Mouse (Mus musculus) kidney, adult 2 months (tissue): Measurements from ENCODE around the gene Hspa4.

Experiments used
- CTCF ChIP-seq: fragments of 200-500 bp; conservative IDR thresholded peaks from 2 replicates; pipeline ENCODE4 v1.5.1; 2011; ENCODE audit warnings: low read depth, mild to moderate bottlenecking, control low read depth, low read length, moderate library complexity, mixed read lengths; ENCODE audit not compliant: insufficient read depth, insufficient read length
- POLR2A ChIP-seq: fragments of 200-500 bp; IDR thresholded peaks from one replicate; pipeline ENCODE4 v1.6.1; 2011; ENCODE audit warnings: low read depth, low read length, control low read depth

- no peak for TF ChIP-seq CTCF
- TF ChIP-seq POLR2A: no peak
Observed at GRCm38 (mm10) chr11:53345738-53346137, 45.5 kb upstream of the Hspa4 start.
